9 mouse cellular contexts compared by ENCODE assay signal in the genomic region with DNA sequence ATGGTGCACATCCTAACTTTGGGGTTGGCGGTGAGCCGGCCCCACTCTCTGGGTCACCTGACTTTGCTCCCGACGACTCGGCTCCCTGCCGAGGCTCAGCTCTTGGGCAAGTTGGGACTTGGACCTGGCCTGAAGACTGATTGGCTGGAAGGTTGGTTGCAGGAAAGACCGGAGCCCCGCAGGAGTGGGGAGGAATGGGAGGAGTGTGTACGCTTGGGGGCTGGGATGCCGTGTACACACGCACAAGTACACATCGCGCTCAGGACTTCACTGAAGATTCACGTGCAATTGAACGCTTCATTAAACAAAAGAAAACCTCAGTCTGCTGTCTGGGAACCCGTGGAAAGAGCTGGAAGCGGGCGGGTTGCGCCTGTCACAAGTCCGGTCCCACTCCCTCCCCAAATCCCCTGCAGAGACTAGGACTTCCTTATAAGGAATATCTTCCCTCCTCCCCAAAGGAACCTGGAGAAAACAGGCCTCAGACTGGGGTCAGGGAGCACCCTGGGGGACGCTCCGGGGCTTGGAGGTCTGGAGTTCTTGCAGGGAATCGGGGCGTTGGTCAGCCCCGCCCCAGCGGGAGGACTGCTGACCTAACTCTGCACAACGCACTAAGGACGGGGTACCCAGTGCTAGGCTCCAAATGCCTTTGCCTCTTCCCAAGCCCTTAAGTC. TPM values are rescaled to one million over a fixed set of nuclear protein-coding genes. Genes with fewer than 3 reads are reported as not detected.
DNase-seq lines count a peak whose midpoint lies in the region; ATAC-seq lines count a peak whose summit lies in the region.
"Had no signal": no experiment of that assay in that cellular context is flagged by ENCODE, and none has a peak within 500 bp of the region (broad histone marks: within the 10 kb centered on the region; RNA-seq: fewer than 3 reads in every experiment).

No protein-coding gene starts in this region.

- H3K27ac ChIP-seq in heart, embryonic 15.5 days, result peak overlapping the region; percentile 71

- H3K4me3 ChIP-seq in heart, embryonic 15.5 days, result peak overlapping the region; percentile 52
- H3K4me3 ChIP-seq: megakaryocyte, embryonic 14.5 days had no signal

- no peaks in the 10 kb centered on the region for H3K27me3 ChIP-seq in heart, embryonic 15.5 days
- H3K27me3 ChIP-seq: megakaryocyte, embryonic 14.5 days had no signal

- peak overlapping the region; percentile 83 for H3K4me2 ChIP-seq in heart, embryonic 15.5 days

- no peaks in the 10 kb centered on the region for H3K9me3 ChIP-seq in heart, embryonic 15.5 days (replicated peaks)
- H3K9me3 ChIP-seq: megakaryocyte, embryonic 14.5 days had no signal

- peak overlapping the region; percentile 58 for H3K9ac ChIP-seq in heart, embryonic 15.5 days

- no peak for ATAC-seq in heart, embryonic 15.5 days (replicated peaks; ENCODE audit: insufficient number of reproducible peaks, insufficient read depth, low FRiP score, low read depth)

- WGBS in heart, embryonic 15.5 days, result 4% methylated on average over 28 of the region's 28 CpGs

- no peaks in the 10 kb centered on the region for H3K36me3 ChIP-seq in heart, embryonic 15.5 days

- peak; percentile 69 for DNase-seq in right cerebral cortex, postnatal 10 days (ENCODE audit: low spot score in 2 of 2)
- no peak for DNase-seq in right cerebral cortex, postnatal 25 days
- peak; percentile 78 for DNase-seq in fat pad, adult 2 months (ENCODE audit: extremely low read depth, low read depth, low spot score)
- peak; percentile 87 for DNase-seq in kidney, postnatal 10 days
- DNase-seq in lung, postnatal 36 days, result peak; percentile 90
- DNase-seq in testis, postnatal 10 days (ENCODE audit: low spot score), result peak; percentile 81
- no peak for DNase-seq in left cerebral cortex, adult 9 months (ENCODE audit: low spot score in 2 of 2)

- peaks cover 37% of the 10 kb centered on the region for H3K4me1 ChIP-seq in heart, embryonic 15.5 days (replicated peaks)

RNA-seq across cellular contexts. Expression of gene Hexim1, which starts 4.0 kb away (rescaled TPM):
- polyA plus RNA-seq in heart, embryonic 15.5 days (2015; fragmentation: Nextera tagmentation; extraction: Ambion mirVana), result 2.6 and 3.0 TPM in 2 replicates

RNA-seq across cellular contexts. Expression of gene Acbd4, which starts 10.5 kb away (rescaled TPM):
- polyA plus RNA-seq in heart, embryonic 15.5 days (2015; fragmentation: Nextera tagmentation; extraction: Ambion mirVana), result 18.5 and 23.7 TPM in 2 replicates

RNA-seq across cellular contexts. Expression of gene Plcd3, which starts 10.6 kb away (rescaled TPM):
- 11.0 and 11.8 TPM in 2 replicates for polyA plus RNA-seq in heart, embryonic 15.5 days (2015; fragmentation: Nextera tagmentation; extraction: Ambion mirVana)

RNA-seq across cellular contexts. Expression of gene Hexim2, which starts 20.2 kb away (rescaled TPM):
- polyA plus RNA-seq in heart, embryonic 15.5 days (2015; fragmentation: Nextera tagmentation; extraction: Ambion mirVana), result 5.5 and 6.4 TPM in 2 replicates

RNA-seq across cellular contexts. Expression of gene Fmnl1, which starts 58.9 kb away (rescaled TPM):
- 1.5 and 4.6 TPM in 2 replicates for polyA plus RNA-seq in heart, embryonic 15.5 days (2015; fragmentation: Nextera tagmentation; extraction: Ambion mirVana)

Comparison
In these comparisons a context has a peak if more than half of its experiments do, and no peak if none do; other contexts are left out.
1. DNase-seq: peak in right cerebral cortex, postnatal 10 days (2 of 2), fat pad, adult 2 months (single experiment), kidney, postnatal 10 days (single experiment), lung, postnatal 36 days (single experiment) and testis, postnatal 10 days (single experiment); none in right cerebral cortex, postnatal 25 days (single experiment) and left cerebral cortex, adult 9 months (0 of 2).